Mouse (Mus musculus) layer of hippocampus, adult 2 months (tissue): ENCODE data around the gene Dot1l. TPM values are rescaled to one million over a fixed set of nuclear protein-coding genes. Genes with fewer than 3 reads are reported as not detected.
A peak's percentile ranks its signal among the peaks of the same experiment; 100 is the strongest.
"Not testable (repeated sequence)": the region's sequence is repeated elsewhere in the genome, so short reads cannot be mapped to it uniquely, and the experiment has no call there.

Source experiments
- DNase-seq, 2 experiments: peaks; one replicate each; pipeline ENCODE4 v3.0.0; 2022; ENCODE audit warnings: low spot score in 2 of 2
- H3K27ac ChIP-seq: fragments of 200-600 bp; 2 replicates; pipeline ENCODE4 v1.8.1; 2022
- H3K4me3 ChIP-seq: fragments of 200-600 bp; 2 replicates; pipeline ENCODE4 v1.8.1; 2022; ENCODE audit warnings: mild to moderate bottlenecking
- CTCF ChIP-seq: fragments of 200-600 bp; conservative IDR thresholded peaks from 2 replicates; pipeline ENCODE4 v1.8.1; 2022; ENCODE audit warnings: antibody characterized with exemption, mild to moderate bottlenecking, moderate library complexity
- total RNA-seq, 2 experiments: library from RNA; stranded (reverse); gene quantifications; 2 replicates each; pipeline ENCODE4 v1.2.3; 2021

Dot1l gene
- total RNA-seq, 2 experiments from 2014 or later: 52.0 to 63.6 TPM

DNA sequence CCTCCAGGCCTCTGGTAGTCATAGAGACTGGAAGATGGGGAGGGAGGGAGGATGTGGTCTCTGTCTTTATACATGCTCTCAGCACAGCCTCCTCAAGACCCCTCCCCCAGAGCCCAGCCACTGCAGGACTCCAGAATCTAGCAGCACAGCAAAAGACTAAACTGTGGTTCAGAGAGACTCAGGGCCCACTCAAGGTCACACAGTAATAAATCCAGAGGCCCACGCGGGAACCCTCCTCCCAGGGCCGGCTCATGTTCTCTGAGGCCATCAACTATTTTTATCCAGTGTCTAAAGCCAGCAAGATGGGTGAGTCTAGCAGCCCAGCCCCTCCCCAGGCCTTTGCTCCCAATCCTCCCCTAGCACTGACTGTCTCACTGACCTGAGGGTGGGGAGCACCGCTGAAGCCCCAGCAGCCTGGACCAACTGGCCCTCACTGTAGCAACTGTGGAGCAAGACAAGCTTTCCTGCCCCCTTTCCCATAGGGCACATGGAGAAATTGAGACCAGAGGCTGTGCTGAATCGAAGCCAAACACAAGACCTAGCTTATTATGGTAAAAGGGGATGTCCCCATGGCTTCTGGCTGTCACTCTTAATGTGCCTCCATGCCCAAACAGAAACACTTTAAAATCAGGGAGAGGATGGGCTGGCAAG is 57.5 kb downstream of the Dot1l start:
- Histone ChIP-seq H3K27ac (no peak overlapping the region), H3K4me3 (no peak overlapping the region)
- no peak for TF ChIP-seq CTCF
- no peak for DNase-seq

DNA sequence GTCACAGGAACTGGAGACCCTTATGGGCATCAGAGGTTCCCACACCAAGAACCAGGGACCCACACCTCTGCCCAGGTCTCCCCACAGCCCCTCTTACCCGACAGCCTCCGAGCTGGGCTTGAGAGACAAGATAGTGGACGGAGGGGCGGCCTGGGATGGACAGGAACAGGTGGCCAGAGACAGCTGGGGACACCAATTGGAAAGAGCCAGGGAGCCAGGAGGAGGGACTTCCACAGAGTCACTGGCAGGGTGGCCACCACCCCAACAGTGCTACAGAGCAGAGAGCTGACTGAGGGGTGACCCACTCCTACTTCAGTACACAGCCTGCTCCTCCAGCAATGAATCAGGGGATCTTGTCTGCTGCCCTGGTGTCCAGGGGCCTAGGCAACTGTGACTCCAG is 58.4 kb downstream of the Dot1l start, which contains the start of gene Jsrp1:
Jsrp1 (minus strand) TSS at position 133 of the 400 bp plus-strand sequence.
- DNase-seq: no peak
- no peak for TF ChIP-seq CTCF
- Histone ChIP-seq H3K4me3 (no peak within 1 kb of the TSS), H3K27ac (no peak within 1 kb of the TSS)

DNA sequence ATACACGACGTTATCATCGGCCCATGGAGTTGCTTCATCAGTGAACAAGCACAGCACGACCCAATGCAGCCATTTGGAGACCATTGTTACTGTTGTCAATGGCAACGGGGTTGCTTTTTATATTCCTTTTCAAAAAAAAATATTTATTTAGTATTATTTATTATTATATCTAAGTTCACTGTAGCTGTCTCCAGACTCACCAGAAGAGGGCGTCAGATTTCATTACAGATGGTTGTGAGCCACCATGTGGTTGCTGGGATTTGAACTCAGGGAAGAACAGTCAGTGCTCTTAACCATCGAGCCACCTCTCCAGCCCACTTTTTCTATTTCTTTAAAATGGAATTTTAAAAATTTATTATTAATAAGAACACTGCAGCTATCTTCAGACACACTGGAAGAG is 59.8 kb downstream of the Dot1l start:
- H3K27ac ChIP-seq: no peak overlapping the region
- no peak overlapping the region for H3K4me3 ChIP-seq
- TF ChIP-seq CTCF: peak; percentile 55
- no peak for DNase-seq

DNA sequence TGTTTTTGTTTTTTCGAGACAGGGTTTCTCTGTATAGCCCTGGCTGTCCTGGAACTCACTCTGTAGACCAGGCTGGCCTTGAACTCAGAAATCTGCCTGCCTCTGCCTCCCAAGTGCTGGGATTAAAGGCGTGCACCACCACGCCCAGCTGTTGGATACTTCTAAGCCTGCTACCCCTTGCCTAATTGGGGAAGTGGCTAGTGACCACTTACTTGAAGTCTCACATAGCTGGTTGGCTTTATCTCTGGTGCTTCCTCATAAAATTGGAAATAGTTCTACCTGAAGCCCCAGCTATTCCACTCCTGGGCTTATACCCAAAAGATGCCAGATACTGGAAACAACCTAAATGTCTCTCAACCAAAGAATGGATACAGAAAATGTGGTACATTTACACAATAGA is 61.3 kb downstream of the Dot1l start:
- DNase-seq, H3K4me3 ChIP-seq: not testable (repeated sequence)

DNA sequence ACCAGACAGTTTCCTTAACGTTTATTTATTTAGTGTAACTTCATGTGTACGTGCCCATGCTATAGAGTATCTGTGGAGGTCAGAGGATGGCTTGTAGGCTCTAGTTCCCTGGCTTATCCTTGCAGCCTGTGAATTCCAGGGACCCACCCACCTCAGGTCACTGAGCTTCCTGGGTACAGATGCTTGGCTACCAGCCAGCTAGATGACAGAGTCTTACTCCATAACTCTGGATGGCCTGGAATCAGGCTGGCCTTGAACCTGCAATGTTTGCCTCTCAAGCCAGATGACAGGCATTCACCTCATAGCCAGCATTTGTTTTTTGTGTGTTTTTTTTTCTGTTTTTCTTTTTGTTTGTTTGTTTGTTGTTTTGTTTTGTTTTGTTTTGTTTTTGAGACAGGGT is 62.2 kb downstream of the Dot1l start:
- no peak overlapping the region for H3K4me3 ChIP-seq
- no peak for TF ChIP-seq CTCF

More for the DNA sequence above, 61.3 kb downstream of the Dot1l start:
- H3K27ac ChIP-seq: not testable (repeated sequence)

DNA sequence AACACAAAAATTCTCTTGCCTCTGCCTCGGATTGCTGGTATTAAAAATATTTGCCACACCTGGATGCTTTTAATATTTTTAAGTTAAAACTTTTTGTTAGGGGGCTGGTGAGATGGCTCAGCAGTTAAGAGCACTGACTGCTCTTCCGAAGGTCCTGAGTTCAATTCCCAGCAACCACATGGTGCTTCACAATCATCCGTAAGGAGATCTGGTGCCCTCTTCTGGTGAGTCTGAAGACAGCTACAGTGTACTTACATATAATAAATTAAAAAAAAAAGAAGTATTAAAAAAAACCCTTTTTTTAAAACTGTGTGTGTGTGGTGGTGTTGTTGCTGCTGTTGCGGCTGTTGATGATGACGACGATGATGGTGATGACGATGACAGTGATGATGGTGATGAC is 62.9 kb downstream of the Dot1l start:
- not testable (repeated sequence) for H3K4me3 ChIP-seq, H3K27ac ChIP-seq, DNase-seq
- peak; percentile 62 for TF ChIP-seq CTCF

More for the DNA sequence above, 62.2 kb downstream of the Dot1l start:
- H3K27ac ChIP-seq: no peak overlapping the region
- DNase-seq: no peak

DNA sequence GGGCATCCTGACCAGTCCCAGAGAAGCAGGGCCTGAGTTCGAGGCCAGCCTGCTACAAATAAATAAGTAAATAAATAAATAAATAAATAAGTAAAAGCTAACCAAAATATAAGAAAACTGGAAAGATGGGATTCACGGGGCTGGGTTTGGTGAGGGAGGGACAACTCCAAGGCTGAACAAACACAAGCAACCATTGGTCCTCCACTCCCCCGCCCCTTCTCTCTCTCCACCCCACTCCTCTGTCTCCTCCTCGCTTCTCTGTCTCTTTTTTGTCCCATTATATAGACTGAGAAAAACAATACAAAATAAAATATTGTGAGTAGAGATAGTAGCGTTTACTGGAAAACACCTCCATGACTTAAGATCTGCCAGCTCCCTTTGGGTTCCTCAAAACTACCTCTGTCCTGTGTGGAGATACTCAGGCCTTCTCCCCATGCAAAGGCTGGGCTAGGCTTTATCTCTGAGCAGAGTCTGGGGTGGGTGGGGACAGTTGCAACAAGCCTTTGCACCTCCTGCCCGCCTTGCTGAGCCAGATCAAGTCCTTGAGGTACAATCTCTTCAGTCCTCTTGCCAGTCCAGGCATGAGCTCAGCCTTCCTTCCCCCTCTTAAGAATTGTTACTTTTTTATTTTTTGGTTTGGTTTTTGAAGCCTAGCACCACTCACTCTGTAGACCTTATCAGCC is 63.7 kb downstream of the Dot1l start:
- no peak overlapping the region for H3K27ac ChIP-seq
- no peak for TF ChIP-seq CTCF
- no peak for DNase-seq
- no peak overlapping the region for H3K4me3 ChIP-seq

DNA sequence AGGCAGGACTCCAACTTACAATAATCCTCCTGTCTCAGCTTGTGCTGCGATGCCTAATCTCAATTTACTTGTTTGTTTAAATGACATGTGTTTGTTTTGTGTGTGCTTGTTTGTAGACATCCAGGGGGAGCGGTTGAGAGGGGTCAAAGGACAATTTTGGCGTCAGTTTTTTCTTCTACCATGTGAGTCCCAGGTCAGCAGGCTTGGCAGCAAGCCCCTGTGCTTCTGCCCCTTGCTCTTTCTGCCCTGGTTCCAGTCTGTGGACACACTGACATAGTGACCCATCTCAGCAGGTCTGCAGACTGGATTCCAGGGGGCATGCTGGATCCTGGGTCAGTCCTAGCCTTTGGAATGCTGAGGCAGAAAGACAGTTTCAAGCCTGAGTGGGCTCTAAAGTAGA is 64.4 kb downstream of the Dot1l start:
- TF ChIP-seq CTCF: no peak
- no peak for DNase-seq
- H3K4me3 ChIP-seq: no peak overlapping the region
- no peak overlapping the region for H3K27ac ChIP-seq

DNA sequence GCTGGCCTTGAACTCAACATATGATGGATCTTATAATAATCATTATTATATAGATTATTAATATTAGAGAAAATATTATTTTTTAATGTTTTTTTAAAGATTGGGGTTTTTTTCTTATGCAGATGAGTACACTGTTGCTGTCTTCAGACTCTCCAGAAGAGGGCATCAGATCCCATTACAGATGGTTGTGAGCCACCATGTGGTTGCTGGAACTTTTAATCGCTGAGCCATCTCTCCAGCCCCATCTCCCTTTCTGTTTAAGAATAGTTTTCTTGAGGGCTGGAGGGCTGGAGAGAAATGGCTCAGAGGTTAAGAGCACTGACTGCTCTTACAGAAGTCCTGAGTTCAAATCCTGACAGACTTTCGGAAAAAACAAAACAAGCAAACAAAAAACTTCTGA is 67.0 kb downstream of the Dot1l start:
- no peak overlapping the region for H3K4me3 ChIP-seq
- peak; percentile 91 for TF ChIP-seq CTCF
- no peak for DNase-seq
- H3K27ac ChIP-seq: no peak overlapping the region

DNA sequence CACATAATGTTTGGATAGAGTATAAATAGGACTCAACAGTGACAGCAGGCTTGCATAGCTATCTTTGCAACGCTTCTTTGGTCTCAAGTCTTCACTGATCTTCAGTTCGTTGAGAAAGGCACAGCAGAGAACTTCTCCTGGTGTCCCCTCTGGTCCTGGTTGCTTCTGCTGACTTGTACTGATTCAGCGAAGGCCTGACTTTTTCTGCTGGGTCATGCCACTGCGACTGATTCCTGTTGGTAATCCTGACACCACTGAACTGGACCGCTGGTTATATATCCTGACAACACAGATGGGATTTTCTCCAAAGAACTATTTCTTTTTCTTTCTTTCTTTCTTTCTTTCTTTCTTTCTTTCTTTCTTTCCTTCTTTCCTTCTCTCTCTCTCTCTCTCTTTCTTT is 67.5 kb downstream of the Dot1l start:
- Histone ChIP-seq H3K27ac (no peak overlapping the region), H3K4me3 (no peak overlapping the region)
- no peak for TF ChIP-seq CTCF
- DNase-seq: no peak

DNA sequence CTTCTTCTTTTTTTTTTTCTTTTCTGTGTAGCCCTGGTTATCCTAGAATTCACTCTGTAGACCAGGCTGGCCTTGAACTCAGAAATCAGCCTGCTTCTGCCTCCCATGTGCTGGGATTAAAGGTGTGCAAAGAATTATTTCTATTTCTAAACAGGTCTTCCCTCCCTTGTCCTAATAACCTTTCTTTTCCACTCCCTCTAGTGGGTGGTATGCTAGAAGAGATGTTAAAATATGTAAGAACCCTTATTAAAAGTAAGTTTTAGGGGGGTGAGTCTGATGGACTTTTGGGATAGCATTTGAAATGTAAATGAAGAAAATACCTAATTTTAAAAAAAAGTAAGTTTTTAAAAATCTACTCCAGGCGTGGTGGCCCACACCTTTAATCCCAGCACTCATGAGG is 68.3 kb downstream of the Dot1l start:
- DNase-seq: no peak
- no peak for TF ChIP-seq CTCF
- no peak overlapping the region for H3K27ac ChIP-seq
- H3K4me3 ChIP-seq: no peak overlapping the region

DNA sequence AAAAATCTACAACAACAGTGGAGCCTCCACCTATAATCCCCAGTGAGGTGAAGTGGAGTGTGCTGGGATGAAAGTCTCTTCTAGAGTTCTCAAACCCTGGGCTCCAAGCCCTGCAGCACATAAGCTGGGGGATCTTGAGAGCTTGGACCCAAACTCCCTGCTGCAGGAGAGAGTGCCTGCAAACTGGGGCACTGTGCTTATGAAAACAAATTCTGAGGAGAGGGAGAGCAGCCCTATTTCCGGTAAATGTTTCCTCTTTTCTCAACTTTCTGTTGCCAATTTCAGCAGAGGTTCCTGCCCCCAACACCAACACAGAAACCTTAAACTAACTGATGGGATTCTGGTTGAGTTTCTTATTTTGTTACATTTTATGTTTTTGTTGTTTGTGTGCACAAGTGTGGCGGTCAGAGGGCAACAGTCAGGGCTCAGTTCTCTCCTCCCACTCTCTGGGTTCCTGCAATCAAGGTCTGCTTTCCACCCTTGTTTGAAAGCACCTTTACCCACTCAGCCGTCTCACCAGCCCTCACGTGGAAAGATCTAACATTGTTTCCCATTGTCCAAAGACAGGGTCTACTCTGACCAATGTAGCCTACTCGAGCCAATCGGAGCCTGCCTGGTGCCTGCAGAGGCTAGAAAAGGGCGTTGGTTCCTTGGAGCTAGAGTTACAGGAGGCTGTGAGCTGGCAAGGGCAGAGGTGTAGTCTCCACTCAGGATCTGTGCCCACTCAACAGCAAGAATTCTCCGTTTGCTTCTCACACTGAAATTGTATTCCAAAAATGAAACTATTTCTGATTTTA is 69.0 kb downstream of the Dot1l start:
- no peak for DNase-seq
- TF ChIP-seq CTCF: no peak
- Histone ChIP-seq H3K4me3 (no peak overlapping the region), H3K27ac (0 out of 2 replicates have a peak overlapping the region, but pooled peaks have one; percentile 28)

DNA sequence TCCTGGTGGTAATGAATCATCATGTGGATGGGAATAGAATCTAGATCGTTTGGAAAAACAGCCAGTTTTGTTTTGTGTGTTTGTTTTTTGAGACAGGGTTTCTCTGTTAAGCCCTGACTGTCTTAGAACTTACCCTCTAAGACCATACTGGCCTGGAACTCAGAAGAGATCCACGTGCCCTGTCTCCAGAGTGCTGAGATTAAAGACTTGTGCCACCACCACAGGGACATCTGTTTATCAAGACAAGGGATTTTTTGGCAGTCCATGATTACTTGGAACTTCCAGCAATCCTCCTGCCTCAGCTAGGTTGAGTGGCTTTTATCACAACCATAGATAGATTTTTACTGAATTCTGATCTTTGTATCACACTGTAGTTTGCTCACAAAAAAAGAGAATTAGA is 69.8 kb downstream of the Dot1l start:
- Histone ChIP-seq H3K27ac (no peak overlapping the region), H3K4me3 (no peak overlapping the region)
- TF ChIP-seq CTCF: no peak
- no peak for DNase-seq
